Mouse (Mus musculus): ENCODE results near the gene Tsga10ip.
"Not testable (repeated sequence)": the region's sequence is repeated elsewhere in the genome, so short reads cannot be mapped to it uniquely, and the experiment has no call there.

Tsga10ip gene

GRCm38 (mm10) chr19:5388011-5388441 is 14.3 kb downstream of the Tsga10ip start:
- DNase-seq, result peak; percentile 61 to 68

- DNase-seq, result no peak
Observed at GRCm38 (mm10) chr19:5384715-5385114, 17.6 kb downstream of the Tsga10ip start.

GRCm38 (mm10) chr19:5383326-5383725 is 19.0 kb downstream of the Tsga10ip start:
- no peak for DNase-seq

GRCm38 (mm10) chr19:5377446-5377845 is 24.9 kb downstream of the Tsga10ip start:
- DNase-seq, result no peak

- DNase-seq, result no peak
Observed at GRCm38 (mm10) chr19:5374748-5375147, 27.6 kb downstream of the Tsga10ip start.

GRCm38 (mm10) chr19:5374177-5374576 is 28.1 kb downstream of the Tsga10ip start:
- no peak for DNase-seq

- DNase-seq, result no peak
Observed at GRCm38 (mm10) chr19:5372724-5373123, 29.6 kb downstream of the Tsga10ip start.

GRCm38 (mm10) chr19:5370932-5371331 is 31.4 kb downstream of the Tsga10ip start:
- DNase-seq, result peak in 1 of 2 experiments; percentile 37

- peak in 1 of 2 experiments; percentile 38 for DNase-seq
Observed at GRCm38 (mm10) chr19:5367455-5367854, 34.9 kb downstream of the Tsga10ip start.

- DNase-seq, result no peak
Observed at GRCm38 (mm10) chr19:5367053-5367359, 35.3 kb downstream of the Tsga10ip start, which contains the start of gene Banf1. Banf1 (minus strand) TSS chr19:5367168.

- DNase-seq, result peak; percentile 97 to 98
Observed at GRCm38 (mm10) chr19:5366175-5367052, 35.9 kb downstream of the Tsga10ip start, which contains the start of gene Eif1ad. Eif1ad (plus strand) TSS chr19:5366741.

- no peak for DNase-seq
Observed at GRCm38 (mm10) chr19:5365751-5366150, 36.6 kb downstream of the Tsga10ip start.

- DNase-seq, result no peak
Observed at GRCm38 (mm10) chr19:5364124-5364523, 38.2 kb downstream of the Tsga10ip start.

GRCm38 (mm10) chr19:5362186-5362585 is 40.1 kb downstream of the Tsga10ip start:
- no peak for DNase-seq

- DNase-seq, result no peak
Observed at GRCm38 (mm10) chr19:5356080-5356479, 46.2 kb downstream of the Tsga10ip start.

- DNase-seq, result no peak
Observed at GRCm38 (mm10) chr19:5353609-5354008, 48.7 kb downstream of the Tsga10ip start.

- DNase-seq, result not testable (repeated sequence)
Observed at GRCm38 (mm10) chr19:5349502-5349873, 52.8 kb downstream of the Tsga10ip start, which contains the start of gene Cst6. Cst6 (minus strand) TSS chr19:5349574.

GRCm38 (mm10) chr19:5348526-5349501 is 53.5 kb downstream of the Tsga10ip start:
- peak; percentile 31 to 56 for DNase-seq

- DNase-seq, result no peak
Observed at GRCm38 (mm10) chr19:5348064-5348463, 54.3 kb downstream of the Tsga10ip start.

GRCm38 (mm10) chr19:5345297-5346131 is 56.8 kb downstream of the Tsga10ip start:
- peak in 1 of 2 experiments; percentile 18 for DNase-seq

GRCm38 (mm10) chr19:5341360-5341759 is 61.0 kb downstream of the Tsga10ip start:
- no peak for DNase-seq

Data from kidney, postnatal 4 days (tissue).